Mouse (Mus musculus): ENCODE measurements at regions not wholly inside any gene's neighbourhood (a gene's known extent, or its start where the extent isn't known, plus 50 kb on each side); places are given as distances from the start of the nearest gene placed in this dataset.

GRCm38 (mm10) chr3:82759946-82760345 is 116.3 kb downstream of the Rbm46 start:
- TF ChIP-seq ZNF384 (IDR thresholded peaks at IDR 0.05; ENCODE audit: low read depth, low read length) (no peak), HCFC1 (IDR thresholded peaks at IDR 0.05; ENCODE audit: borderline replicate concordance, insufficient read depth, low read length) (no peak)

Measured in ES-E14 (cell line).